Mouse (Mus musculus) ES-E14 (cell line): ENCODE results near the gene Sdha.

Experiments
- CHD2 ChIP-seq: IDR thresholded peaks from 2 replicates; pipeline ENCODE4 v1.6.1; 2014; ENCODE audit warnings: mild to moderate bottlenecking, low read depth, low read length, inconsistent platforms
- MAFK ChIP-seq: IDR thresholded peaks from 2 replicates; pipeline ENCODE4 v1.6.1; 2014; ENCODE audit warnings: mild to moderate bottlenecking, low read depth, low read length, inconsistent platforms; ENCODE audit not compliant: insufficient read depth
- ZNF384 ChIP-seq: IDR thresholded peaks from 2 replicates; pipeline ENCODE4 v1.6.1; 2012; ENCODE audit warnings: low read depth, low read length, inconsistent platforms

DNA sequence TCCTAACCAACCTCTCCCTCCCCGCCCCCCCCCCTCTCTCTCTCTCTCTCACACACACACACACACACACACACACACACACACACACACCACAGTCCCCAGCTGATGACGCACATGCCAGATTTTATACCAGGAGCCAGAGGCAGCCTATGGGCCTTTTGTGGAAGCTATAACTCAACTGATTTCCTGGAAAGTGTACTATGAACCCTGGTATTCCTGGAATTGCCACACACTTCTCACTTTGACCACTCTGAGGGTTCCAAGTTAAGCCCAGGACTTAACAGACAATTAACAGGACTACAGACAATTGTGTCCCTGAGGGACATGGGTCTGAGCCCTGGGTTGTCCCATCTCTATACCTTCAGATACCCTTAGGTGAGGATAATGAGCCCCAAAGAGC, 67.8 kb downstream of the Sdha start:
- TF ChIP-seq MAFK (no peak), ZNF384 (no peak), CHD2 (no peak)
